Mouse (Mus musculus): ENCODE data around the gene 4930415O20Rik. TPM values are rescaled to one million over a fixed set of nuclear protein-coding genes. Genes with fewer than 3 reads are reported as not detected.

The 4930415O20Rik gene
- polyA plus RNA-seq (2014; fragmentation: Nextera tagmentation; extraction: Ambion mirVana): not detected in 2 replicates

DNA sequence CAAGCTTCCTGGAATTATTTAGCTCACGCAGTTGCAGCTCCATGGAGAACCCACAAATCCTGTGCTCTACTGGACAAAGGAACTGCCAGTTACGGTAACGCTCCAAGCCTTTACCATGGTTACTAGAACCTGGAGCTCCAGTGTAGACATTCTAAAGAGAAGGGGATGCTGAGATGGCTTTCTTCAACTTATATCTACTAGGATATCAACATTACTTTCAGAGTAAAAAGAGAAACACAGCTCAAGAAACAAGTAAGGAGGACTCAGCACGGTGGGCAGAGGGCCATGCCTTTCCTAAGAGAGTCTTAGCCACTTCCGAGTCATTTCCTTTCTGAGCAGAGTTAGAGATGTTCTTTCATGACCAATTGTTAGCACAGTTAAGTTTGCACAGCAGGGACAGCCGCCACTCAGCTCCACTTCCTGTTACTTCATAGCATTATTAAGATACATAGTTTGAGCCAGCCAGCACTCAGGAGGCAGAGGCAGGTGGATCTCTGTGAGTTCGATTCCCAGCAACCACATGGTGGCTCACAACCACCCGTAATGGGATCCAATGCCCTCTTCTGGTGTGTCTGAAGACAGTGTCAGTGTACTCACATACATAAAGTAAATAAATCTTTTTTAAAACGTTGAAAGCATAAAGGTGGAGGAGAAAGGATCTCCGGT lies at the start of gene 4930415O20Rik, which contains the start of gene Ccnt1:
4930415O20Rik (plus strand) TSS at position 132 of the 666 bp plus-strand sequence.
Ccnt1 (minus strand) TSS at position 51 of the 666 bp plus-strand sequence.
- no peaks in the 10 kb centered on the region for H3K36me3 ChIP-seq (ENCODE audit: control insufficient read depth, insufficient read depth, low read length)
- H3K27me3 ChIP-seq (ENCODE audit: control insufficient read depth, insufficient read depth, low read length): no peaks in the 10 kb centered on the region
- no peak within 1 kb of the TSS for H3K4me3 ChIP-seq (ENCODE audit: low read depth, low read length)
- H3K9me3 ChIP-seq (ENCODE audit: control insufficient read depth, low read length): no peaks in the 10 kb centered on the region
- no peak for DNase-seq (ENCODE audit: low spot score)
- no peaks in the 10 kb centered on the region for H3K4me1 ChIP-seq (replicated peaks; ENCODE audit: control insufficient read depth, insufficient read depth, low read length)
- H3K27ac ChIP-seq (ENCODE audit: low read depth, low read length): no peak within 1 kb of the TSS
- no peak for ATAC-seq (ENCODE audit: low FRiP score)
- H3K4me2 ChIP-seq (replicated peaks; ENCODE audit: low read depth, low read length): no peak within 1 kb of the TSS
- no peak within 1 kb of the TSS for H3K9ac ChIP-seq (ENCODE audit: low read depth, low read length)
- 87% methylated on average over 10 of the region's 10 CpGs for WGBS

DNA sequence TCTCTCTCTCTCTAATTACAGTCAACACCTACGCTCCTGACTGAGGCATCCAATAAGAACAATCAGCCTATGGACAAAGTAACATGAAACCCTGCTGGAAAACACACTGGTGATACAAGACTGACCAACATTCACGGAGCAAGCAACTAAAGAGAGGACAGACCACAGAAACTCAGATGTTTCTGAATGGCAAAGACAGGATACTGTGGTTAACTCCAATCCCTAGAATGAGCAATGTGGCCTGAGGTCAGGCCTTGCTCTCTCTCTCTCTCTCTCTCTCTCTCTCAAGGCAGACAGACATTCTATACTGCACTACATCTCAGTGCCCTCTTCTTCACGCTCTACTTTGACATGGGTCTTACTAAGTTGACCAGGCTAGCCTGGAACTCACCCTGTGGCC lies 49.6 kb upstream of the 4930415O20Rik start:
- Histone ChIP-seq H3K4me3 (ENCODE audit: low read depth, low read length) (no peak overlapping the region), H3K27me3 (ENCODE audit: control insufficient read depth, insufficient read depth, low read length) (no peaks in the 10 kb centered on the region), H3K9ac (ENCODE audit: low read depth, low read length) (no peak overlapping the region), H3K4me2 (replicated peaks; ENCODE audit: low read depth, low read length) (no peak overlapping the region), H3K9me3 (ENCODE audit: control insufficient read depth, low read length) (no peaks in the 10 kb centered on the region), H3K27ac (ENCODE audit: low read depth, low read length) (no peak overlapping the region), H3K4me1 (replicated peaks; ENCODE audit: control insufficient read depth, insufficient read depth, low read length) (no peaks in the 10 kb centered on the region), H3K36me3 (ENCODE audit: control insufficient read depth, insufficient read depth, low read length) (peaks cover 14% of the 10 kb centered on the region)
- ATAC-seq (ENCODE audit: low FRiP score) (no peak), DNase-seq (ENCODE audit: low spot score) (no peak)
- WGBS: 93% methylated on average over 3 of the region's 3 CpGs

GRCm38 (mm10) chr15:98526057-98526456 lies 44.7 kb upstream of the 4930415O20Rik start:
- Histone ChIP-seq H3K4me3 (ENCODE audit: low read depth, low read length) (no peak overlapping the region), H3K4me1 (replicated peaks; ENCODE audit: control insufficient read depth, insufficient read depth, low read length) (no peaks in the 10 kb centered on the region), H3K9me3 (ENCODE audit: control insufficient read depth, low read length) (no peaks in the 10 kb centered on the region), H3K4me2 (replicated peaks; ENCODE audit: low read depth, low read length) (no peak overlapping the region), H3K36me3 (ENCODE audit: control insufficient read depth, insufficient read depth, low read length) (peaks cover 15% of the 10 kb centered on the region), H3K27ac (ENCODE audit: low read depth, low read length) (no peak overlapping the region), H3K27me3 (ENCODE audit: control insufficient read depth, insufficient read depth, low read length) (no peaks in the 10 kb centered on the region), H3K9ac (ENCODE audit: low read depth, low read length) (no peak overlapping the region)
- ATAC-seq (ENCODE audit: low FRiP score) (no peak), DNase-seq (ENCODE audit: low spot score) (no peak)
- WGBS: 72% methylated on average over 5 of the region's 5 CpGs

DNA sequence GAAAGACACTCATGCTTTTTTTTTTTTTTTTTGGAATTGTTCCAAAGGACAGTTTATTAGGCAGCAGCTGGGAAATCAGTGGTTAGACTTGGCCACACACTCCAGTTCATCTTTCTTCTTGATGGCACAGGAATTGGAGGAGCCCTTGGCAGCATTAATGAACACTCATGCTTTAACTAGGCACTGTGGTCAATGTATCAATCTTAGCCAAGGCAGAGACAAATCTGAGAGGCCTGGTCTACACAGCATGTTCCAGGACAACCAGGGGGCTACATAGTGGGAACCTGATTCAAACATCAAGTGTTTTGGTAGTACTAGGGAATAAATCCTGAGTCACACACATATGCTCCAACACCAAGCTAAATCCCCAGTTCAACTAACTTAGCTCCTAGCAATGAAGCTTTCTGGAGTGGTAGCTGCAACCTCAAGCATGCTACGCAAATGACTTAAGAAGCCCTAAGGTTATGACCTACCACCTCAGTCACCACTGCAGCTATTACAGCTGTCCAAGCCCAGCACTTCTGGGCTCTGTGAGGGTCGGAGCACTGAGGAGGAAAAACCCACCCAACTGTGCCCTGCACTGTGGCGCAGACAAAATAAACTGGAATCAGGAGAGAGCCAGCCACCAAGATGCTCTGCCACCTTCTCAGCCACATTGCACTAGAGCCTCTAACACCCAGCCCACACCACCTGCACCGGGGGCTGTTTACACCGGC lies 43.6 kb upstream of the 4930415O20Rik start:
- ATAC-seq (ENCODE audit: low FRiP score) (no peak), DNase-seq (ENCODE audit: low spot score) (no peak)
- Histone ChIP-seq H3K4me2 (replicated peaks; ENCODE audit: low read depth, low read length) (no peak overlapping the region), H3K9me3 (ENCODE audit: control insufficient read depth, low read length) (no peaks in the 10 kb centered on the region), H3K9ac (ENCODE audit: low read depth, low read length) (no peak overlapping the region), H3K36me3 (ENCODE audit: control insufficient read depth, insufficient read depth, low read length) (peaks cover 15% of the 10 kb centered on the region), H3K4me1 (replicated peaks; ENCODE audit: control insufficient read depth, insufficient read depth, low read length) (no peaks in the 10 kb centered on the region), H3K27ac (ENCODE audit: low read depth, low read length) (no peak overlapping the region), H3K4me3 (ENCODE audit: low read depth, low read length) (no peak overlapping the region), H3K27me3 (ENCODE audit: control insufficient read depth, insufficient read depth, low read length) (no peaks in the 10 kb centered on the region)
- WGBS: 94% methylated on average over 5 of the region's 5 CpGs

GRCm38 (mm10) chr15:98528066-98528563 lies 42.7 kb upstream of the 4930415O20Rik start:
- H3K4me2 ChIP-seq (replicated peaks; ENCODE audit: low read depth, low read length): no peak overlapping the region
- no peaks in the 10 kb centered on the region for H3K9me3 ChIP-seq (ENCODE audit: control insufficient read depth, low read length)
- ATAC-seq (ENCODE audit: low FRiP score) (no peak), DNase-seq (ENCODE audit: low spot score) (no peak)
- no peak overlapping the region for H3K27ac ChIP-seq (ENCODE audit: low read depth, low read length)
- H3K4me3 ChIP-seq (ENCODE audit: low read depth, low read length): no peak overlapping the region
- H3K27me3 ChIP-seq (ENCODE audit: control insufficient read depth, insufficient read depth, low read length): no peaks in the 10 kb centered on the region
- H3K9ac ChIP-seq (ENCODE audit: low read depth, low read length): no peak overlapping the region
- peaks cover 15% of the 10 kb centered on the region for H3K36me3 ChIP-seq (ENCODE audit: control insufficient read depth, insufficient read depth, low read length)
- 0 out of 2 replicates have a peak, but pooled peaks cover 3% of the 10 kb centered on the region for H3K4me1 ChIP-seq (replicated peaks; ENCODE audit: control insufficient read depth, insufficient read depth, low read length)
- WGBS: 91% methylated on average over 5 of the region's 5 CpGs

DNA sequence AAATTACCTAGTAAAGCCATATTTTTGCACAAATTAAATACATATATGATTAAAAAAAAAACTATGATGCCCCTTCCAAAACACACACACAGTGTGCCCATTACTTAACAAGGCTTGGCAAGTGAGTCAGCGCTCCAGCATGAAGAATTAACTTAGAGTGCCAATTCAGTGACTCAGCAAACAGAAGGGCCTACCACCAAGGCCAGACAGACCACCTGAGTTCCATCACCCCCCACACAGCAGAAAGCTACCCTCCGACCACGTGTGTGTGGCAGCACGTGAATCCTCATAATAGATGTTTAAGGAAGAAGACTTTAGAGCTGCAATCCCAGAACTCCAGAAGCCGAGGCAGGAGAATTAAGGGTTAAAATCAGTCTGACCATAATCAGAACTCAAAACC lies 38.5 kb upstream of the 4930415O20Rik start:
- H3K9ac ChIP-seq (ENCODE audit: low read depth, low read length): peak overlapping the region; percentile 95
- no peaks in the 10 kb centered on the region for H3K9me3 ChIP-seq (ENCODE audit: control insufficient read depth, low read length)
- no peak overlapping the region for H3K27ac ChIP-seq (ENCODE audit: low read depth, low read length)
- H3K27me3 ChIP-seq (ENCODE audit: control insufficient read depth, insufficient read depth, low read length): no peaks in the 10 kb centered on the region
- WGBS: 57% methylated on average over 5 of the region's 5 CpGs
- peak overlapping the region; percentile 89 for H3K4me3 ChIP-seq (ENCODE audit: low read depth, low read length)
- DNase-seq (ENCODE audit: low spot score) (no peak), ATAC-seq (ENCODE audit: low FRiP score) (no peak)
- H3K36me3 ChIP-seq (ENCODE audit: control insufficient read depth, insufficient read depth, low read length): peaks cover 11% of the 10 kb centered on the region
- H3K4me1 ChIP-seq (replicated peaks; ENCODE audit: control insufficient read depth, insufficient read depth, low read length): 0 out of 2 replicates have a peak, but pooled peaks cover 3% of the 10 kb centered on the region
- H3K4me2 ChIP-seq (replicated peaks; ENCODE audit: low read depth, low read length): peak overlapping the region; percentile 84

- Histone ChIP-seq H3K4me2 (replicated peaks; ENCODE audit: low read depth, low read length) (peak overlapping the region; percentile 84), H3K27ac (ENCODE audit: low read depth, low read length) (no peak overlapping the region; the same call in 1 of the 2 replicates), H3K27me3 (ENCODE audit: control insufficient read depth, insufficient read depth, low read length) (no peaks in the 10 kb centered on the region), H3K4me3 (ENCODE audit: low read depth, low read length) (peak overlapping the region; percentile 89), H3K9ac (ENCODE audit: low read depth, low read length) (peak overlapping the region; percentile 95), H3K36me3 (ENCODE audit: control insufficient read depth, insufficient read depth, low read length) (peaks cover 6% of the 10 kb centered on the region; the same call in 1 of the 2 replicates), H3K4me1 (replicated peaks; ENCODE audit: control insufficient read depth, insufficient read depth, low read length) (0 out of 2 replicates have a peak, but pooled peaks cover 3% of the 10 kb centered on the region), H3K9me3 (ENCODE audit: control insufficient read depth, low read length) (no peaks in the 10 kb centered on the region)
- 1% methylated on average over 18 of the region's 18 CpGs for WGBS
- ATAC-seq (ENCODE audit: low FRiP score): no peak
- peak; percentile 49 for DNase-seq (ENCODE audit: low spot score)
These were observed 37.7 kb upstream of the 4930415O20Rik start for GRCm38 (mm10) chr15:98533035-98533531.

DNA sequence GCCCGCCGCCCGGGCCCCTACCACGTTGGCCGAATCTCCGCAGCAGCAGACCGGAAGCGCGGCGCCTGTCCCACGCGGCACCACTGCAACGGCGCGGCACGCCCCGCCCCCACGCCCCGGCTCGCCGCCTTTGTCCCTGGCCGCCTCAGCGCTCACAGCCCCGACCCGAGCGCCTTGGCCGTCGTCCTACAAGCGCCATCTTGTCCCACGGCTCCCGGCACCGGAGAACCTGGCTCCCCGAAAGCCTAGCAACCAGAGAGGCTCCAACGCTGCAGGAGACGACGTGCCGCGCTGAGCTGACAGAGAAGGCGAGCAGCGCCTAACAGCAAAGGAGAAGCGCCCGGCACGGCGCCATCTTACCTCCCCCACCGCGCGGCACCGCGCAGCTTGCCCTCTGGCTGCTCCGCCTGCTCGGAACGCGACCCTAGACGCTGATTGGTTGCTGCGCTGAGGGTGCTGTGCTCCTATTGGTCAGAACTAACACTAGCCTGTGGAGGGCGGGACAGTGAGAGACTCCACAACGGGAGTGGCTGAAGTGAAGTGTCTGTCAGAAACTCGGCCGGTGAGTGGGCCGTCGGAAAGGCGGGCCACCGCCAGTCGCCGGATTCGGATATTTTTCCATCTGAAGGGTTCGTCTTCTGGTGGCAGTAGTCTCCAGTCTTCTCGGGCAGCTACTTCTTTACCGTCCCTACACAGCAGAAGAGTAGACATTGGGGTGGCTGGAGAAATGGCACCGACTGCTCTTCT lies 36.8 kb upstream of the 4930415O20Rik start, which contains the start of gene Kansl2:
Kansl2 (minus strand) TSS at position 384 of the 747 bp plus-strand sequence.
- DNase-seq (ENCODE audit: low spot score): peak; percentile 97
- ATAC-seq (ENCODE audit: low FRiP score): peak; percentile 100
- H3K4me3 ChIP-seq (ENCODE audit: low read depth, low read length): peak within 1 kb of the TSS; percentile 89
- H3K9ac ChIP-seq (ENCODE audit: low read depth, low read length): peak within 1 kb of the TSS; percentile 95
- whole genome bisulfite sequencing: under 1% methylated on average over 58 of the region's 70 CpGs
- H3K4me2 ChIP-seq (replicated peaks; ENCODE audit: low read depth, low read length): peak within 1 kb of the TSS; percentile 84
- no peaks in the 10 kb centered on the region for H3K9me3 ChIP-seq (ENCODE audit: control insufficient read depth, low read length)
- H3K36me3 ChIP-seq (ENCODE audit: control insufficient read depth, insufficient read depth, low read length): 0 out of 2 replicates have a peak, but pooled peaks cover 3% of the 10 kb centered on the region
- H3K4me1 ChIP-seq (replicated peaks; ENCODE audit: control insufficient read depth, insufficient read depth, low read length): 0 out of 2 replicates have a peak, but pooled peaks cover 3% of the 10 kb centered on the region
- no peaks in the 10 kb centered on the region for H3K27me3 ChIP-seq (ENCODE audit: control insufficient read depth, insufficient read depth, low read length)
- peak within 1 kb of the TSS; percentile 98 for H3K27ac ChIP-seq (ENCODE audit: low read depth, low read length)

Data from hindbrain, embryonic 11.5 days (tissue).